Mouse (Mus musculus): ENCODE results near the gene Ggcx. TPM values are rescaled to one million over a fixed set of nuclear protein-coding genes. Genes with fewer than 3 reads are reported as not detected.

The Ggcx gene
- polyA plus RNA-seq, 1 experiment from 2014 or later, result 22.1 TPM

DNA sequence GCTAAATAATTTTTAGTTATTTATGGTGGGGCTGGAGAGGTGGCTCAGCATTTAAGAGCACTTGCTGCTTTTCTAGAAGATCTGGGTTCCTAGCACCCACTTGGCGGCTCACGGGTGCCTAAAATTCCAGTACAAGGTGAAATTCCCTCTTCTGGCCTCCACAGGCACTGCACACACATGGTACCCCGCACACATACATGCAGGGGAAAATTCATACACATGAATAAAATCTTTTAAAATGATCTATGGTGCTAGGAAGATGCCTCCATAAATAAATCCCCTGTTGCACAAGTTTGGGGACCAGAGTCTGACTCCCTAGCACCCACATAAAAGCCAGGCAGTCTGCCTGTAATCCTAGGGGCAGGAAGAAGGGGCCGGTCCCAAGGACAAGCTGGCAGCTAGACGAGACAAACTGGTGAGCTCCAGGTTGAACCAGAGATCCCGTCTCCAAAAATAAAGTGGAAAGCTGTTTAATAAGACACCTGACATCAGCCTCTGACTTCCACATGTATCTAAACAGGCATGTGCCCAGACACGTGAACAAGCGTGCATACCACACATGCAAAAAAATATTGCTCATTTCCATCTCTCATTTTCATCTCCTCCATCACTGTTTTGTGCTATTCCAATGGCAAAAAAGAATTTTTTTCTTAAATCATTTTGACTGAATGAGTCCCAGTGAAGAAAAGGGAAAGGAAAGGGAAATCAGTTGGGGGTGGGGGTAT lies 35.4 kb upstream of the Ggcx start:
- WGBS, result 87% methylated on average over 8 of the region's 8 CpGs
- no peak overlapping the region for H3K9ac ChIP-seq
- ATAC-seq (ENCODE audit: low read depth), result no peak

GRCm38 (mm10) chr6:72379377-72380130 lies 34.6 kb upstream of the Ggcx start:
- peak overlapping the region; percentile 66; the same call in 1 of the 2 replicates for H3K9ac ChIP-seq
- 53% methylated on average over 7 of the region's 7 CpGs for WGBS
- peaks cover 9% of the 10 kb centered on the region for H3K4me1 ChIP-seq (replicated peaks)
- H3K4me2 ChIP-seq, result peak overlapping the region; percentile 61
- H3K4me3 ChIP-seq, result peak overlapping the region; percentile 43
- H3K9me3 ChIP-seq, result no peaks in the 10 kb centered on the region
- H3K36me3 ChIP-seq, result no peaks in the 10 kb centered on the region
- H3K27ac ChIP-seq (replicated peaks), result peak overlapping the region; percentile 49; the same call in 1 of the 2 replicates
- H3K27me3 ChIP-seq, result peaks cover 37% of the 10 kb centered on the region
- ATAC-seq (ENCODE audit: low read depth), result no peak

More for the DNA sequence above, 35.4 kb upstream of the Ggcx start:
- no peak overlapping the region for H3K4me3 ChIP-seq
- no peaks in the 10 kb centered on the region for H3K9me3 ChIP-seq
- H3K27ac ChIP-seq (replicated peaks), result no peak overlapping the region
- peaks cover 9% of the 10 kb centered on the region for H3K4me1 ChIP-seq (replicated peaks)
- peaks cover 37% of the 10 kb centered on the region for H3K27me3 ChIP-seq
- peak overlapping the region; percentile 61 for H3K4me2 ChIP-seq
- no peaks in the 10 kb centered on the region for H3K36me3 ChIP-seq

- peak within 1 kb of the TSS; percentile 66 for H3K9ac ChIP-seq
- H3K4me2 ChIP-seq, result peak within 1 kb of the TSS; percentile 61
- no peaks in the 10 kb centered on the region for H3K9me3 ChIP-seq
- peaks cover 9% of the 10 kb centered on the region for H3K4me1 ChIP-seq (replicated peaks)
- H3K27ac ChIP-seq (replicated peaks), result peak within 1 kb of the TSS; percentile 49; the same call in 1 of the 2 replicates
- peaks cover 37% of the 10 kb centered on the region for H3K27me3 ChIP-seq
- no peaks in the 10 kb centered on the region for H3K36me3 ChIP-seq
- peak within 1 kb of the TSS; percentile 43 for H3K4me3 ChIP-seq
- ATAC-seq (ENCODE audit: low read depth), result peak; percentile 59; the same call in 1 of the 2 replicates
- WGBS, result 2% methylated on average over 48 of the region's 49 CpGs
Observed at GRCm38 (mm10) chr6:72380131-72380770, 33.9 kb upstream of the Ggcx start, which contains the start of gene Vamp5. Gene Vamp5 (minus strand): TSS chr6:72380468.

DNA sequence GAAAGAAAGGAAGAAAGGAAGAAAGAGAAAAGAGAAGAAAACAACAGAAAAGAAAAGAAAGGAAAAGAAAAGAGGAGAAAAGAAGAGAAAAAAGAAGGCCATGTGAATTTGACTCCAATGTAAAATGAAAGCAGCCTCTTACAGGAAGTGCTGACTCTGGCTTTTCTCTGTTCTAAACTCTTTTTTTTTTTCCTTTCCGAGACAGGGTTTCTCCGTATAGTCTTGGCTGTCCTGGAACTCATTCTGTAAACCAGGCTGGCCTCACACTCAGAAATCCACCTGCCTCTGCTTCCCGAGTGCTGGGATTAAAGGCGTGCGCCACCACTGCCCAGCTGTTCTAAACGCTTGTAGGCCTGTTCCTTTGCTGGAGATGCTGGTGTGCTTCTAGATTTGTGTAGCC lies 31.6 kb upstream of the Ggcx start:
- 83% methylated on average over 6 of the region's 6 CpGs for WGBS
- peaks cover 9% of the 10 kb centered on the region for H3K4me1 ChIP-seq (replicated peaks)
- H3K27me3 ChIP-seq, result peaks cover 37% of the 10 kb centered on the region
- H3K9me3 ChIP-seq, result no peaks in the 10 kb centered on the region
- no peak for ATAC-seq (ENCODE audit: low read depth)
- H3K4me2 ChIP-seq, result no peak overlapping the region
- H3K27ac ChIP-seq (replicated peaks), result no peak overlapping the region
- H3K36me3 ChIP-seq, result no peaks in the 10 kb centered on the region
- no peak overlapping the region for H3K4me3 ChIP-seq
- no peak overlapping the region for H3K9ac ChIP-seq

GRCm38 (mm10) chr6:72383142-72383820 lies 30.8 kb upstream of the Ggcx start:
- Histone ChIP-seq H3K4me3 (no peak overlapping the region), H3K27me3 (peaks cover 37% of the 10 kb centered on the region), H3K27ac (replicated peaks) (no peak overlapping the region), H3K4me1 (replicated peaks) (peaks cover 9% of the 10 kb centered on the region), H3K36me3 (no peaks in the 10 kb centered on the region), H3K4me2 (no peak overlapping the region), H3K9ac (no peak overlapping the region), H3K9me3 (no peaks in the 10 kb centered on the region)
- WGBS, result 81% methylated on average over 6 of the region's 6 CpGs
- ATAC-seq (ENCODE audit: low read depth), result no peak

- no peak overlapping the region for H3K4me3 ChIP-seq
- peaks cover 9% of the 10 kb centered on the region for H3K4me1 ChIP-seq (replicated peaks)
- H3K36me3 ChIP-seq, result no peaks in the 10 kb centered on the region
- no peak overlapping the region for H3K9ac ChIP-seq
- WGBS, result 96% methylated on average over 7 of the region's 7 CpGs
- H3K4me2 ChIP-seq, result no peak overlapping the region
- H3K27ac ChIP-seq (replicated peaks), result no peak overlapping the region
- peaks cover 35% of the 10 kb centered on the region for H3K27me3 ChIP-seq
- H3K9me3 ChIP-seq, result no peaks in the 10 kb centered on the region
- ATAC-seq (ENCODE audit: low read depth), result no peak
Observed at GRCm38 (mm10) chr6:72383952-72384351, 30.2 kb upstream of the Ggcx start.

DNA sequence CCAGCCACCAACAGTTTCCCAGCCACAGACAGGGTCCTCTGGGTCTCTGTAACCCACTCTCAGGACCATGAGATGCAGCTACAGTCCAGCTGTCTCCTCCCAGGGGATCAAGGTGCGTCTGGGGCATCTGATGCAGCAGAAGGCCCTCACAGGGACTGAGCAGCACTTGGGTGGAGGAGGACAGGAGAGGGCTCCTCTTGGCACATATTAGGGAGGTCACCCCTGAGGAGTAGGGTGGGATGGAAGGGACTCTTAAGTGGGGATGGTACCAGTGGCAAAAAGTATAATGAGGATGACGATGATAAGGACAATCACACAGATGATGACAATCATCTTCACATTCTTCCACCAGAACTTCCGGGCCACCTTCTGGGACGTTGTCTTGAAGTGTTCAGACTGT lies 28.9 kb upstream of the Ggcx start:
- H3K36me3 ChIP-seq, result no peaks in the 10 kb centered on the region
- WGBS, result 85% methylated on average over 4 of the region's 4 CpGs
- H3K9me3 ChIP-seq, result no peaks in the 10 kb centered on the region
- H3K27ac ChIP-seq (replicated peaks), result no peak overlapping the region
- no peak overlapping the region for H3K9ac ChIP-seq
- no peak overlapping the region for H3K4me3 ChIP-seq
- peaks cover 14% of the 10 kb centered on the region for H3K4me1 ChIP-seq (replicated peaks)
- peaks cover 35% of the 10 kb centered on the region for H3K27me3 ChIP-seq
- ATAC-seq (ENCODE audit: low read depth), result no peak
- no peak overlapping the region for H3K4me2 ChIP-seq

GRCm38 (mm10) chr6:72386561-72386960 lies 27.5 kb upstream of the Ggcx start:
- no peak for ATAC-seq (ENCODE audit: low read depth)
- Histone ChIP-seq H3K27ac (replicated peaks) (no peak overlapping the region), H3K9ac (no peak overlapping the region), H3K4me2 (no peak overlapping the region), H3K27me3 (peaks cover 33% of the 10 kb centered on the region), H3K36me3 (no peaks in the 10 kb centered on the region), H3K4me3 (no peak overlapping the region), H3K4me1 (replicated peaks) (peaks cover 17% of the 10 kb centered on the region), H3K9me3 (no peaks in the 10 kb centered on the region)
- 92% methylated on average over 2 of the region's 2 CpGs for WGBS

- H3K9ac ChIP-seq, result no peak overlapping the region
- 73% methylated on average over 3 of the region's 3 CpGs for WGBS
- no peak overlapping the region for H3K27ac ChIP-seq (replicated peaks)
- no peak for ATAC-seq (ENCODE audit: low read depth)
- H3K4me2 ChIP-seq, result no peak overlapping the region
- no peak overlapping the region for H3K4me3 ChIP-seq
- peaks cover 17% of the 10 kb centered on the region for H3K4me1 ChIP-seq (replicated peaks)
- peaks cover 27% of the 10 kb centered on the region for H3K27me3 ChIP-seq
- H3K36me3 ChIP-seq, result no peaks in the 10 kb centered on the region
- H3K9me3 ChIP-seq, result no peaks in the 10 kb centered on the region
Observed at GRCm38 (mm10) chr6:72387816-72388215, 26.3 kb upstream of the Ggcx start.

GRCm38 (mm10) chr6:72388266-72388665 lies 25.8 kb upstream of the Ggcx start:
- H3K9me3 ChIP-seq, result no peaks in the 10 kb centered on the region
- ATAC-seq (ENCODE audit: low read depth), result no peak
- no peak overlapping the region for H3K27ac ChIP-seq (replicated peaks)
- peaks cover 17% of the 10 kb centered on the region for H3K4me1 ChIP-seq (replicated peaks)
- no peak overlapping the region for H3K4me2 ChIP-seq
- H3K4me3 ChIP-seq, result no peak overlapping the region
- WGBS, result 70% methylated on average over 10 of the region's 10 CpGs
- H3K36me3 ChIP-seq, result no peaks in the 10 kb centered on the region
- H3K9ac ChIP-seq, result no peak overlapping the region
- H3K27me3 ChIP-seq, result peaks cover 27% of the 10 kb centered on the region

DNA sequence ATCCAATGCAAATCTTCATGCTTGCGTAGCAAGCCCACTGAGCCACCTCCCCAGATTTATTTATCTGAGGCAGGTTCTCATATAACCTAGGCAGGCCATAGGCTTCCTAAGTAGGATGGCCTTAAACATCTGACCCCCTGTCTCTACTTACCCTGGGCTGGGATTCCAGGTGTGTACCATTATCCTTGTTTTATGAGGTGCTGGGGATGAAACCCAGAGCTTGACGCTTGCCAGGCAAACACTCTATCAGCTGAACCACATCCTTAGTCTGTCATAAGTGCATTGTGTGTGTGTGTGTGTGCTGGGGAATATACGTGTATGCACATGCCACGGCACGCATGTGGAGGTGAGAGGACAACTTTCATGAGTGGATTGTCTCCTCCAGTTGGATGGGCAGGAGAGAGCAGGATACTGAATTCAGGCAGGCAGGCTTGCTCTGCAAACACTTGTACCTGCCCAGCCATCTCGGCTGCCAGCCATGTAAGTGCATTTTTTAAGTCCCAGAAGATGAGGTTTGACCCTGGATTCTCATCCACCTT lies 25.2 kb upstream of the Ggcx start:
- Histone ChIP-seq H3K4me1 (replicated peaks) (peaks cover 17% of the 10 kb centered on the region), H3K4me2 (peak overlapping the region; percentile 50; the same call in 1 of the 2 replicates), H3K9me3 (no peaks in the 10 kb centered on the region), H3K27ac (replicated peaks) (no peak overlapping the region), H3K36me3 (no peaks in the 10 kb centered on the region), H3K4me3 (no peak overlapping the region), H3K9ac (no peak overlapping the region), H3K27me3 (peaks cover 27% of the 10 kb centered on the region)
- ATAC-seq (ENCODE audit: low read depth), result no peak
- WGBS, result 92% methylated on average over 6 of the region's 6 CpGs
